9 mouse cellular contexts compared by ENCODE assay signal in the genomic region with DNA sequence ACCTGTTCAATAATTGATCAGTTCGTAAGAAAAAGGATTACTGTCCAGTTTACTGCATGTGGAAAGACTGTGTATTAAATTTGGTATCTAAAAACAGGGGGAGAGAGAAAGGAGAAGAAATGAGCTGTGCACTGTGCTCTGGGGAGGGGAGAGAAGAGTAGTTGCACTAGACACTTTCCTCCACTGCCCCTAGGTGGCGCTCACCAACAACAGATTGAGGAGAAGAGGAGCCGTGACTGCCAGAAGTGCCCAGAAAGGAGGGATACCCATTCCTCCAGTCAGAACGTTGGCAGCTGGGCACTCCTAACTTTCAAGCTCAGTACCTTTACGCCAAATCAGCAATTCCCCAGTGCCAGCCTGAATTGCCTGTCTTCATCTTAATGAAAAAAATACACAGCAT.
DNase-seq lines count a peak whose midpoint lies in the region; ATAC-seq and TF ChIP-seq lines count a peak whose summit lies in the region.
"Had no signal": no experiment of that assay in that cellular context is flagged by ENCODE, and none has a peak within 500 bp of the region (broad histone marks: within the 10 kb centered on the region; RNA-seq: fewer than 3 reads in every experiment).

No protein-coding gene starts in this region.

- WGBS in forebrain, embryonic 12.5 days, result 7% methylated on average over 4 of the region's 5 CpGs
- WGBS in hindbrain, embryonic 14.5 days, result 6% methylated on average over 5 of the region's 5 CpGs

- H3K4me2 ChIP-seq in forebrain, embryonic 12.5 days, result no peak overlapping the region
- H3K4me2 ChIP-seq in hindbrain, embryonic 14.5 days (replicated peaks), result no peak overlapping the region
- H3K4me2 ChIP-seq: heart, embryonic 15.5 days had no signal

- H3K4me3 ChIP-seq in ES-E14 (ENCODE audit: insufficient read depth in 1 of 2, low read depth in 1 of 2, low read length in 2 of 2, poor library complexity in 1 of 2, severe bottlenecking in 1 of 2), result no peak overlapping the region
- H3K4me3 ChIP-seq in forebrain, embryonic 12.5 days (replicated peaks), result no peak overlapping the region
- H3K4me3 ChIP-seq in hindbrain, embryonic 14.5 days (replicated peaks; ENCODE audit: low read length), result no peak overlapping the region
- H3K4me3 ChIP-seq: heart, embryonic 15.5 days had no signal

- peak; percentile 70; the same call in 1 of the 2 replicates for ATAC-seq in forebrain, embryonic 12.5 days (ENCODE audit: low FRiP score)
- ATAC-seq in hindbrain, embryonic 14.5 days (ENCODE audit: low FRiP score), result peak; percentile 75

- no peaks in the 10 kb centered on the region for H3K36me3 ChIP-seq in ES-E14 (ENCODE audit: control insufficient read depth, insufficient read depth, low read length, poor library complexity, severe bottlenecking)
- H3K36me3 ChIP-seq in forebrain, embryonic 12.5 days (replicated peaks), result no peaks in the 10 kb centered on the region; the same call in 1 of the 2 replicates
- peaks cover 34% of the 10 kb centered on the region; the same call in 1 of the 2 replicates for H3K36me3 ChIP-seq in hindbrain, embryonic 14.5 days (replicated peaks; ENCODE audit: control insufficient read depth, insufficient read depth)

- no peak overlapping the region for H3K27ac ChIP-seq in ES-E14 (ENCODE audit: insufficient read depth, low read depth, low read length, poor library complexity, severe bottlenecking)
- H3K27ac ChIP-seq in forebrain, embryonic 12.5 days, result no peak overlapping the region
- H3K27ac ChIP-seq in hindbrain, embryonic 14.5 days, result no peak overlapping the region

- no peaks in the 10 kb centered on the region for H3K27me3 ChIP-seq in forebrain, embryonic 12.5 days
- no peaks in the 10 kb centered on the region for H3K27me3 ChIP-seq in hindbrain, embryonic 14.5 days (ENCODE audit: control insufficient read depth, insufficient read depth, low read length)
- H3K27me3 ChIP-seq: heart, embryonic 15.5 days had no signal

- no peak overlapping the region for H3K9ac ChIP-seq in ES-E14 (ENCODE audit: insufficient read depth, low read depth, low read length, poor library complexity, severe bottlenecking)
- no peak overlapping the region for H3K9ac ChIP-seq in forebrain, embryonic 12.5 days
- no peak overlapping the region for H3K9ac ChIP-seq in hindbrain, embryonic 14.5 days
- H3K9ac ChIP-seq: heart, embryonic 15.5 days had no signal

- H3K4me1 ChIP-seq in ES-E14 (ENCODE audit: control insufficient read depth in 2 of 2, insufficient read depth in 2 of 2, low read length in 2 of 2, poor library complexity in 1 of 2), result no peaks in the 10 kb centered on the region; a peak in 2 of 4 replicates
- H3K4me1 ChIP-seq in forebrain, embryonic 12.5 days, result peaks cover 14% of the 10 kb centered on the region
- 0 out of 2 replicates have a peak, but pooled peaks cover under 1% of the 10 kb centered on the region for H3K4me1 ChIP-seq in hindbrain, embryonic 14.5 days (replicated peaks; ENCODE audit: control insufficient read depth, insufficient read depth, low read length)

- no peaks in the 10 kb centered on the region for H3K9me3 ChIP-seq in ES-E14 (ENCODE audit: control insufficient read depth, insufficient read depth, low read depth, low read length)
- no peaks in the 10 kb centered on the region for H3K9me3 ChIP-seq in forebrain, embryonic 12.5 days
- H3K9me3 ChIP-seq in hindbrain, embryonic 14.5 days (ENCODE audit: control insufficient read depth, low read length), result no peaks in the 10 kb centered on the region
- H3K9me3 ChIP-seq: heart, embryonic 15.5 days had no signal

- in situ Hi-C loops in ES-E14 (cut with MboI; ENCODE audit: low sequenced_read_pairs in 2 of 2, unreplicated experiment in 2 of 2), result loop anchor here in 1 of 2 experiments (25.0 kb wide), 1 partner anchor 194 kb away; no protein-coding TSS in a partner anchor

- DNase-seq in ES-E14 (ENCODE audit: low read depth, low spot score), result peak; percentile 71
- peak; percentile 78 for DNase-seq in c-Kit-positive CD71-positive TER-119-negative erythroid progenitor cells, embryonic 14.5 days (ENCODE audit: low read depth)
- peak; percentile 82 for DNase-seq in hindbrain, embryonic 14.5 days (ENCODE audit: low spot score)
- peak; percentile 79 to 89 for DNase-seq in layer of hippocampus, postnatal 14 days (ENCODE audit: low spot score in 2 of 2)
- peak; percentile 82 for DNase-seq in lung, postnatal 25 days (ENCODE audit: low spot score)
- peak; percentile 87 for DNase-seq in retina, embryonic 14.5 days (ENCODE audit: low spot score)
- DNase-seq in thymus, postnatal 36 days, result peak; percentile 70 to 78

TF ChIP-seq in ES-E14, 5 proteins besides CTCF, POLR2A, EP300 and RAD21:
- TF ChIP-seq ZNF384 (IDR thresholded peaks at IDR 0.05; ENCODE audit: low read depth, low read length), result no peak
- no peak for TF ChIP-seq HCFC1 (IDR thresholded peaks at IDR 0.05; ENCODE audit: borderline replicate concordance, insufficient read depth, low read length)
- peak; percentile 26; the same call in 1 of the 2 replicates for TF ChIP-seq ZC3H11A (IDR thresholded peaks at IDR 0.05; ENCODE audit: borderline replicate concordance, low read depth, low read length)
